13 mouse cellular contexts compared by ENCODE assay signal in genomic region chr6:50981702-50982309, GRCm38 (mm10).
DNase-seq lines count a peak whose midpoint lies in the region; ATAC-seq and TF ChIP-seq lines count a peak whose summit lies in the region.
"Had no signal": no experiment of that assay in that cellular context is flagged by ENCODE, and none has a peak within 500 bp of the region (broad histone marks: within the 10 kb centered on the region; RNA-seq: fewer than 3 reads in every experiment).

No protein-coding gene starts in this region.

- H3K4me3 ChIP-seq in hindbrain, embryonic 11.5 days (ENCODE audit: low read depth, low read length), result no peak overlapping the region
- H3K4me3 ChIP-seq in hindbrain, embryonic 14.5 days (replicated peaks; ENCODE audit: low read length), result no peak overlapping the region
- H3K4me3 ChIP-seq in neural tube, embryonic 11.5 days (ENCODE audit: low read depth, low read length), result no peak overlapping the region
- peak overlapping the region; percentile 13; the same call in 1 of the 2 replicates for H3K4me3 ChIP-seq in limb, embryonic 10.5 days
- no peak overlapping the region for H3K4me3 ChIP-seq in stomach, postnatal 0 days (ENCODE audit: low read depth, low read length)
- no peak overlapping the region for H3K4me3 ChIP-seq in cerebellum, adult 2 months (replicated peaks; ENCODE audit: insufficient read depth, low read depth, low read length)
- H3K4me3 ChIP-seq: midbrain, embryonic 15.5 days had no signal

- TF ChIP-seq CTCF in stomach, postnatal 0 days (IDR thresholded peaks at IDR 0.05; ENCODE audit: low read depth), result no peak
- TF ChIP-seq CTCF in cerebellum, adult 2 months (IDR thresholded peaks at IDR 0.05; ENCODE audit: borderline replicate concordance, insufficient read depth, low read depth, low read length), result no peak

- TF ChIP-seq EP300 in stomach, postnatal 0 days (optimal IDR thresholded peaks at IDR 0.05), result no peak

- 53% methylated on average over 7 of the region's 7 CpGs for WGBS in hindbrain, embryonic 11.5 days
- 63% methylated on average over 7 of the region's 7 CpGs for WGBS in hindbrain, embryonic 14.5 days
- WGBS in neural tube, embryonic 11.5 days, result 52% methylated on average over 7 of the region's 7 CpGs
- 9% methylated on average over 7 of the region's 7 CpGs for WGBS in limb, embryonic 10.5 days
- 41% methylated on average over 7 of the region's 7 CpGs for WGBS in stomach, postnatal 0 days
- WGBS in cerebellum, adult 2 months, result 71% methylated on average over 7 of the region's 7 CpGs

- H3K9me3 ChIP-seq in hindbrain, embryonic 11.5 days (ENCODE audit: control insufficient read depth, low read length), result no peaks in the 10 kb centered on the region
- no peaks in the 10 kb centered on the region for H3K9me3 ChIP-seq in hindbrain, embryonic 14.5 days (ENCODE audit: control insufficient read depth, low read length)
- no peaks in the 10 kb centered on the region for H3K9me3 ChIP-seq in neural tube, embryonic 11.5 days (ENCODE audit: control insufficient read depth, low read length)
- no peaks in the 10 kb centered on the region for H3K9me3 ChIP-seq in limb, embryonic 10.5 days (replicated peaks)
- H3K9me3 ChIP-seq in stomach, postnatal 0 days (ENCODE audit: control insufficient read depth, low read length), result no peaks in the 10 kb centered on the region
- H3K9me3 ChIP-seq: midbrain, embryonic 15.5 days had no signal

- TF ChIP-seq POLR2A in cerebellum, adult 2 months (IDR thresholded peaks at IDR 0.05; ENCODE audit: borderline replicate concordance, insufficient read depth, low read length), result no peak

- DNase-seq in hindbrain, embryonic 11.5 days (ENCODE audit: low spot score), result peak; percentile 40
- DNase-seq in hindbrain, embryonic 14.5 days (ENCODE audit: low spot score), result no peak
- peak; percentile 37 for DNase-seq in neural tube, embryonic 11.5 days (ENCODE audit: low spot score)
- DNase-seq in neural tube, embryonic 10.5 days (ENCODE audit: extremely low spot score, low spot score), result no peak
- DNase-seq in limb, embryonic 10.5 days (ENCODE audit: low spot score), result peak; percentile 68
- DNase-seq in stomach, postnatal 0 days (ENCODE audit: low spot score), result no peak
- no peak for DNase-seq in testis, postnatal 10 days (ENCODE audit: low spot score)
- DNase-seq in cerebellum, adult 2 months, result no peak
- DNase-seq: adrenal gland, postnatal 10 days; cerebellum, adult 11 months; kidney, postnatal 36 days; lung, adult 2 months had no signal

- no peaks in the 10 kb centered on the region for H3K27me3 ChIP-seq in hindbrain, embryonic 11.5 days (ENCODE audit: control insufficient read depth, insufficient read depth, low read length)
- no peaks in the 10 kb centered on the region for H3K27me3 ChIP-seq in hindbrain, embryonic 14.5 days (ENCODE audit: control insufficient read depth, insufficient read depth, low read length)
- H3K27me3 ChIP-seq in neural tube, embryonic 11.5 days (ENCODE audit: control insufficient read depth, insufficient read depth, low read length), result no peaks in the 10 kb centered on the region
- no peaks in the 10 kb centered on the region for H3K27me3 ChIP-seq in limb, embryonic 10.5 days (ENCODE audit: low read depth, poor library complexity, severe bottlenecking)
- no peaks in the 10 kb centered on the region for H3K27me3 ChIP-seq in stomach, postnatal 0 days (ENCODE audit: control insufficient read depth, insufficient read depth, low read length)
- no peaks in the 10 kb centered on the region; the same call in 1 of the 2 replicates for H3K27me3 ChIP-seq in cerebellum, adult 2 months (ENCODE audit: control insufficient read depth, insufficient read depth, low read length)
- H3K27me3 ChIP-seq: midbrain, embryonic 15.5 days had no signal

- no peak for ATAC-seq in hindbrain, embryonic 11.5 days (ENCODE audit: low FRiP score)
- ATAC-seq in hindbrain, embryonic 14.5 days (ENCODE audit: low FRiP score), result no peak
- ATAC-seq in neural tube, embryonic 11.5 days (ENCODE audit: insufficient read depth, low FRiP score, low TSS enrichment), result no peak
- ATAC-seq in stomach, postnatal 0 days (ENCODE audit: low FRiP score, low TSS enrichment), result no peak
- ATAC-seq: midbrain, embryonic 15.5 days had no signal

- H3K27ac ChIP-seq in hindbrain, embryonic 11.5 days (ENCODE audit: low read depth, low read length), result 0 out of 2 replicates have a peak overlapping the region, but pooled peaks have one; percentile 12
- no peak overlapping the region for H3K27ac ChIP-seq in hindbrain, embryonic 14.5 days
- H3K27ac ChIP-seq in neural tube, embryonic 11.5 days (ENCODE audit: low read depth, low read length), result no peak overlapping the region
- H3K27ac ChIP-seq in limb, embryonic 10.5 days, result peak overlapping the region; percentile 89
- H3K27ac ChIP-seq in stomach, postnatal 0 days (replicated peaks), result peak overlapping the region; percentile 61
- no peak overlapping the region for H3K27ac ChIP-seq in cerebellum, adult 2 months (ENCODE audit: insufficient read depth, low read length)
- H3K27ac ChIP-seq: midbrain, embryonic 15.5 days had no signal

- H3K4me2 ChIP-seq in hindbrain, embryonic 11.5 days (replicated peaks; ENCODE audit: low read depth, low read length), result no peak overlapping the region
- H3K4me2 ChIP-seq in hindbrain, embryonic 14.5 days (replicated peaks), result no peak overlapping the region
- H3K4me2 ChIP-seq in neural tube, embryonic 11.5 days (ENCODE audit: low read depth), result no peak overlapping the region
- no peak overlapping the region for H3K4me2 ChIP-seq in stomach, postnatal 0 days (replicated peaks; ENCODE audit: low read depth)
- H3K4me2 ChIP-seq: midbrain, embryonic 15.5 days had no signal

- no peaks in the 10 kb centered on the region for H3K36me3 ChIP-seq in hindbrain, embryonic 11.5 days (ENCODE audit: control insufficient read depth, insufficient read depth, low read length)
- no peaks in the 10 kb centered on the region for H3K36me3 ChIP-seq in hindbrain, embryonic 14.5 days (replicated peaks; ENCODE audit: control insufficient read depth, insufficient read depth)
- H3K36me3 ChIP-seq in neural tube, embryonic 11.5 days (ENCODE audit: control insufficient read depth, insufficient read depth, low read length), result no peaks in the 10 kb centered on the region
- no peaks in the 10 kb centered on the region for H3K36me3 ChIP-seq in limb, embryonic 10.5 days
- H3K36me3 ChIP-seq in stomach, postnatal 0 days (ENCODE audit: control insufficient read depth, insufficient read depth, low read length), result no peaks in the 10 kb centered on the region
- H3K36me3 ChIP-seq: midbrain, embryonic 15.5 days had no signal

- H3K4me1 ChIP-seq in hindbrain, embryonic 11.5 days (replicated peaks; ENCODE audit: control insufficient read depth, insufficient read depth, low read length), result no peaks in the 10 kb centered on the region
- 0 out of 2 replicates have a peak, but pooled peaks cover 24% of the 10 kb centered on the region for H3K4me1 ChIP-seq in hindbrain, embryonic 14.5 days (replicated peaks; ENCODE audit: control insufficient read depth, insufficient read depth, low read length)
- H3K4me1 ChIP-seq in neural tube, embryonic 11.5 days (ENCODE audit: control insufficient read depth, insufficient read depth, low read length), result peaks cover 12% of the 10 kb centered on the region
- peaks cover 99% of the 10 kb centered on the region for H3K4me1 ChIP-seq in limb, embryonic 10.5 days
- peaks cover 4% of the 10 kb centered on the region for H3K4me1 ChIP-seq in stomach, postnatal 0 days (replicated peaks; ENCODE audit: control insufficient read depth, insufficient read depth)
- no peaks in the 10 kb centered on the region for H3K4me1 ChIP-seq in cerebellum, adult 2 months (ENCODE audit: control insufficient read depth, insufficient read depth, low read length)

- H3K9ac ChIP-seq in hindbrain, embryonic 11.5 days (ENCODE audit: low read depth, low read length), result no peak overlapping the region
- H3K9ac ChIP-seq in hindbrain, embryonic 14.5 days, result no peak overlapping the region
- no peak overlapping the region for H3K9ac ChIP-seq in neural tube, embryonic 11.5 days (ENCODE audit: low read length)
- H3K9ac ChIP-seq in stomach, postnatal 0 days (ENCODE audit: low read length), result peak overlapping the region; percentile 14; the same call in 1 of the 2 replicates
- H3K9ac ChIP-seq: midbrain, embryonic 15.5 days had no signal

Comparison
In these comparisons a context has a peak if more than half of its experiments do, and no peak if none do; other contexts are left out.
1. DNase-seq: peak in hindbrain, embryonic 11.5 days (single experiment), neural tube, embryonic 11.5 days (single experiment) and limb, embryonic 10.5 days (single experiment); none in hindbrain, embryonic 14.5 days (single experiment), neural tube, embryonic 10.5 days (single experiment), stomach, postnatal 0 days (single experiment), testis, postnatal 10 days (single experiment) and cerebellum, adult 2 months (0 of 2).
2. H3K27ac ChIP-seq: peak in hindbrain, embryonic 11.5 days (single experiment), limb, embryonic 10.5 days (single experiment) and stomach, postnatal 0 days (single experiment); none in hindbrain, embryonic 14.5 days (single experiment), neural tube, embryonic 11.5 days (single experiment) and cerebellum, adult 2 months (single experiment).